Comparison of ENCODE assay signal across 9 mouse cellular contexts in genomic region chr13:93000640-93001351, GRCm38 (mm10).
DNase-seq lines count a peak whose midpoint lies in the region; ATAC-seq lines count a peak whose summit lies in the region.
"Had no signal": no experiment of that assay in that cellular context is flagged by ENCODE, and none has a peak within 500 bp of the region (broad histone marks: within the 10 kb centered on the region; RNA-seq: fewer than 3 reads in every experiment).

No protein-coding gene starts in this region.

- H3K27me3 ChIP-seq in embryonic facial prominence, embryonic 14.5 days (replicated peaks; ENCODE audit: control insufficient read depth, insufficient read depth, low read length) = no peaks in the 10 kb centered on the region; the same call in 1 of the 2 replicates
- H3K27me3 ChIP-seq in embryonic facial prominence, embryonic 10.5 days (replicated peaks; ENCODE audit: low read depth, poor library complexity, severe bottlenecking) = no peaks in the 10 kb centered on the region
- H3K27me3 ChIP-seq in kidney, embryonic 14.5 days (ENCODE audit: control insufficient read depth, insufficient read depth, low read length) = no peaks in the 10 kb centered on the region

- 68% methylated on average over 12 of the region's 12 CpGs for WGBS in embryonic facial prominence, embryonic 14.5 days
- 77% methylated on average over 12 of the region's 12 CpGs for WGBS in embryonic facial prominence, embryonic 10.5 days
- 47% methylated on average over 12 of the region's 12 CpGs for WGBS in kidney, embryonic 14.5 days

- no peaks in the 10 kb centered on the region for H3K36me3 ChIP-seq in embryonic facial prominence, embryonic 14.5 days (ENCODE audit: control insufficient read depth, insufficient read depth, low read length)
- H3K36me3 ChIP-seq in embryonic facial prominence, embryonic 10.5 days (replicated peaks) = no peaks in the 10 kb centered on the region
- H3K36me3 ChIP-seq in kidney, embryonic 14.5 days (ENCODE audit: control insufficient read depth, insufficient read depth, low read length) = no peaks in the 10 kb centered on the region

- H3K4me2 ChIP-seq in embryonic facial prominence, embryonic 14.5 days (ENCODE audit: low read depth, low read length) = no peak overlapping the region
- H3K4me2 ChIP-seq in kidney, embryonic 14.5 days (replicated peaks; ENCODE audit: low read depth, low read length) = no peak overlapping the region

- peak; percentile 44; the same call in 1 of the 2 replicates for ATAC-seq in embryonic facial prominence, embryonic 14.5 days (ENCODE audit: low read depth)
- ATAC-seq in kidney, embryonic 14.5 days (ENCODE audit: low FRiP score, low TSS enrichment) = peak; percentile 66

- H3K4me1 ChIP-seq in embryonic facial prominence, embryonic 14.5 days (ENCODE audit: control insufficient read depth, insufficient read depth, low read length) = no peaks in the 10 kb centered on the region
- no peaks in the 10 kb centered on the region for H3K4me1 ChIP-seq in embryonic facial prominence, embryonic 10.5 days
- no peaks in the 10 kb centered on the region for H3K4me1 ChIP-seq in kidney, embryonic 14.5 days (ENCODE audit: control insufficient read depth, insufficient read depth, low read length)

- no peak overlapping the region for H3K9ac ChIP-seq in embryonic facial prominence, embryonic 14.5 days (ENCODE audit: low read depth, low read length)
- no peak overlapping the region for H3K9ac ChIP-seq in kidney, embryonic 14.5 days (ENCODE audit: low read depth, low read length)

- DNase-seq in embryonic facial prominence, embryonic 14.5 days (ENCODE audit: low spot score) = peak; percentile 17
- no peak for DNase-seq in embryonic facial prominence, embryonic 10.5 days (ENCODE audit: low spot score)
- DNase-seq in kidney, adult 18-20 months = no peak
- DNase-seq in NIH3T3 (ENCODE audit: low read depth) = peak; percentile 67
- DNase-seq in left cerebral cortex, adult 9 months (ENCODE audit: low spot score in 2 of 2) = peak; percentile 62 to 71
- no peak for DNase-seq in testis, postnatal 14 days (ENCODE audit: low spot score)
- no peak for DNase-seq in urinary bladder, adult 2 months (ENCODE audit: low spot score)

- H3K9me3 ChIP-seq in embryonic facial prominence, embryonic 14.5 days (ENCODE audit: control insufficient read depth, low read length) = no peaks in the 10 kb centered on the region
- no peaks in the 10 kb centered on the region for H3K9me3 ChIP-seq in embryonic facial prominence, embryonic 10.5 days
- no peaks in the 10 kb centered on the region for H3K9me3 ChIP-seq in kidney, embryonic 14.5 days (ENCODE audit: control insufficient read depth, low read length)

- no peak overlapping the region for H3K27ac ChIP-seq in embryonic facial prominence, embryonic 14.5 days (replicated peaks; ENCODE audit: low read depth, low read length)
- H3K27ac ChIP-seq in embryonic facial prominence, embryonic 10.5 days (replicated peaks) = no peak overlapping the region
- no peak overlapping the region for H3K27ac ChIP-seq in kidney, embryonic 14.5 days (ENCODE audit: low read depth, low read length)
- H3K27ac ChIP-seq: stomach, postnatal 0 days had no signal

- H3K4me3 ChIP-seq in embryonic facial prominence, embryonic 14.5 days (ENCODE audit: low read depth, low read length) = no peak overlapping the region
- H3K4me3 ChIP-seq in embryonic facial prominence, embryonic 10.5 days = no peak overlapping the region
- H3K4me3 ChIP-seq in kidney, embryonic 14.5 days (ENCODE audit: low read length) = no peak overlapping the region

Comparison
In these comparisons a context has a peak if more than half of its experiments do, and no peak if none do; other contexts are left out.
1. DNase-seq: peak in embryonic facial prominence, embryonic 14.5 days (single experiment), NIH3T3 (single experiment) and left cerebral cortex, adult 9 months (2 of 2); none in embryonic facial prominence, embryonic 10.5 days (single experiment), kidney, adult 18-20 months (single experiment), testis, postnatal 14 days (single experiment) and urinary bladder, adult 2 months (single experiment).